8 mouse cellular contexts compared by ENCODE assay signal in genomic region chr9:119002267-119002666, GRCm38 (mm10). TPM values are rescaled to one million over a fixed set of nuclear protein-coding genes. Genes with fewer than 3 reads are reported as not detected.
A peak's percentile ranks its signal among the peaks of the same experiment; 100 is the strongest.
DNase-seq lines count a peak whose midpoint lies in the region; ATAC-seq lines count a peak whose summit lies in the region.

No protein-coding gene starts in this region.

- H3K4me1 ChIP-seq in heart, embryonic 14.5 days (ENCODE audit: control insufficient read depth in 2 of 2, insufficient read depth in 2 of 2, low read length in 2 of 2), result peaks cover 39 to 43% of the 10 kb centered on the region in 2 experiments
- H3K4me1 ChIP-seq in limb, embryonic 13.5 days, result peaks cover 75% of the 10 kb centered on the region
- peaks cover 7% of the 10 kb centered on the region; the same call in 1 of the 2 replicates for H3K4me1 ChIP-seq in forebrain, embryonic 14.5 days (ENCODE audit: control insufficient read depth, insufficient read depth, low read length)
- H3K4me1 ChIP-seq in forebrain, embryonic 16.5 days (replicated peaks; ENCODE audit: control insufficient read depth, insufficient read depth, low read length), result 0 out of 2 replicates have a peak, but pooled peaks cover 3% of the 10 kb centered on the region

- ATAC-seq in heart, embryonic 14.5 days (ENCODE audit: insufficient number of reproducible peaks, insufficient read depth, low FRiP score, low read depth), result peak; percentile 75
- peak; percentile 43 for ATAC-seq in limb, embryonic 13.5 days (ENCODE audit: low FRiP score, low read depth)
- peak; percentile 66 for ATAC-seq in megakaryocyte progenitor cell, adult 5-6 weeks (replicated peaks; ENCODE audit: poor library complexity)
- ATAC-seq in forebrain, embryonic 14.5 days, result no peak
- no peak for ATAC-seq in forebrain, embryonic 16.5 days

- peak overlapping the region; percentile 59 for H3K4me2 ChIP-seq in heart, embryonic 14.5 days (ENCODE audit: low read length)
- H3K4me2 ChIP-seq in limb, embryonic 13.5 days (replicated peaks), result no peak overlapping the region
- no peak overlapping the region for H3K4me2 ChIP-seq in forebrain, embryonic 14.5 days (ENCODE audit: low read length)
- H3K4me2 ChIP-seq in forebrain, embryonic 16.5 days (ENCODE audit: low read length), result no peak overlapping the region

- DNase-seq in adrenal gland, postnatal 14 days, result peak; percentile 27
- DNase-seq in adrenal gland, adult 8-10 months, result no peak
- no peak for DNase-seq in right cerebral cortex, postnatal 10 days (ENCODE audit: low spot score in 2 of 2)
- no peak for DNase-seq in forebrain, embryonic 14.5 days (ENCODE audit: low spot score)

- WGBS in heart, embryonic 14.5 days, result 6% methylated on average over 17 of the region's 17 CpGs
- WGBS in limb, embryonic 13.5 days, result 68% methylated on average over 17 of the region's 17 CpGs
- WGBS in forebrain, embryonic 14.5 days, result 85% methylated on average over 17 of the region's 17 CpGs
- 86% methylated on average over 17 of the region's 17 CpGs for WGBS in forebrain, embryonic 16.5 days

- H3K27ac ChIP-seq in heart, embryonic 14.5 days (replicated peaks in 1 of 2; ENCODE audit: control insufficient read depth in 1 of 2, insufficient read depth in 1 of 2, low read depth in 2 of 2, low read length in 2 of 2), result peak overlapping the region; percentile 80
- peak overlapping the region; percentile 67; the same call in 1 of the 2 replicates for H3K27ac ChIP-seq in limb, embryonic 13.5 days
- no peak overlapping the region for H3K27ac ChIP-seq in forebrain, embryonic 14.5 days (ENCODE audit: low read depth, low read length)
- no peak overlapping the region for H3K27ac ChIP-seq in forebrain, embryonic 16.5 days (ENCODE audit: low read length)

- H3K36me3 ChIP-seq in heart, embryonic 14.5 days (ENCODE audit: control insufficient read depth, insufficient read depth, low read length), result no peaks in the 10 kb centered on the region
- H3K36me3 ChIP-seq in limb, embryonic 13.5 days, result peaks cover 4% of the 10 kb centered on the region; the same call in 1 of the 2 replicates
- 0 out of 2 replicates have a peak, but pooled peaks cover 2% of the 10 kb centered on the region for H3K36me3 ChIP-seq in forebrain, embryonic 14.5 days (ENCODE audit: control insufficient read depth, insufficient read depth, low read length)
- H3K36me3 ChIP-seq in forebrain, embryonic 16.5 days (ENCODE audit: control insufficient read depth, insufficient read depth), result no peaks in the 10 kb centered on the region

- no peaks in the 10 kb centered on the region for H3K27me3 ChIP-seq in heart, embryonic 14.5 days (ENCODE audit: control insufficient read depth, insufficient read depth, low read length)
- no peaks in the 10 kb centered on the region for H3K27me3 ChIP-seq in limb, embryonic 13.5 days
- H3K27me3 ChIP-seq in forebrain, embryonic 14.5 days (replicated peaks; ENCODE audit: control insufficient read depth, insufficient read depth, low read length), result no peaks in the 10 kb centered on the region
- H3K27me3 ChIP-seq in forebrain, embryonic 16.5 days (replicated peaks; ENCODE audit: control insufficient read depth, insufficient read depth, low read length), result no peaks in the 10 kb centered on the region

- no peaks in the 10 kb centered on the region for H3K9me3 ChIP-seq in heart, embryonic 14.5 days (ENCODE audit: control insufficient read depth, low read length)
- no peaks in the 10 kb centered on the region for H3K9me3 ChIP-seq in limb, embryonic 13.5 days
- H3K9me3 ChIP-seq in forebrain, embryonic 14.5 days (replicated peaks; ENCODE audit: control insufficient read depth, low read length), result no peaks in the 10 kb centered on the region
- no peaks in the 10 kb centered on the region for H3K9me3 ChIP-seq in forebrain, embryonic 16.5 days (ENCODE audit: control insufficient read depth, low read length)

- peak overlapping the region; percentile 44; the same call in 1 of the 2 replicates for H3K9ac ChIP-seq in heart, embryonic 14.5 days (ENCODE audit: low read length)
- H3K9ac ChIP-seq in limb, embryonic 13.5 days, result no peak overlapping the region
- no peak overlapping the region for H3K9ac ChIP-seq in forebrain, embryonic 14.5 days (ENCODE audit: low read length)
- H3K9ac ChIP-seq in forebrain, embryonic 16.5 days (replicated peaks; ENCODE audit: low read depth, low read length), result no peak overlapping the region

- H3K4me3 ChIP-seq in heart, embryonic 14.5 days (ENCODE audit: control insufficient read depth in 1 of 2, insufficient read depth in 1 of 2, low read depth in 1 of 2, low read length in 2 of 2), result peak overlapping the region; percentile 2 to 16; a peak in 1 of 4 replicates
- no peak overlapping the region for H3K4me3 ChIP-seq in limb, embryonic 13.5 days
- H3K4me3 ChIP-seq in forebrain, embryonic 14.5 days (ENCODE audit: low read depth, low read length), result no peak overlapping the region
- no peak overlapping the region for H3K4me3 ChIP-seq in forebrain, embryonic 16.5 days (replicated peaks; ENCODE audit: low read length)

RNA-seq across cellular contexts. Expression of gene Vill, which starts 50.3 kb away (rescaled TPM):
- 2.2 and 2.3 TPM in 2 replicates for total RNA-seq in adrenal gland, postnatal 14 days (2021)
- 1 to 10 TPM; 2.4 to 4.6 (median 4.4) TPM for total RNA-seq in adrenal gland, adult 8-10 months (2022)
- 10.7 and 11.2 TPM in 2 replicates for polyA plus RNA-seq in heart, embryonic 14.5 days (2014; fragmentation: Nextera tagmentation; extraction: Ambion mirVana)
- 31.6 and 35.2 TPM in 2 replicates for polyA plus RNA-seq in limb, embryonic 13.5 days (2015; fragmentation: Nextera tagmentation; extraction: Ambion mirVana)
- total RNA-seq in megakaryocyte progenitor cell, adult 5-6 weeks (2015), result 9.2 and 10.8 TPM in 2 replicates
- total RNA-seq in megakaryocyte progenitor cell, adult 5-6 weeks (2017), result 34.4 and 37.7 TPM in 2 replicates
- polyA plus RNA-seq in forebrain, embryonic 14.5 days (2014; fragmentation: Nextera tagmentation; extraction: Ambion mirVana), result 3.8 and 4.0 TPM in 2 replicates
- polyA plus RNA-seq in forebrain, embryonic 16.5 days (2015; fragmentation: Nextera tagmentation; extraction: Ambion mirVana), result 1.5 and 2.8 TPM in 2 replicates

Comparison
In these comparisons a context has a peak if more than half of its experiments do, and no peak if none do; other contexts are left out.
1. ATAC-seq: peak in heart, embryonic 14.5 days (single experiment), limb, embryonic 13.5 days (single experiment) and megakaryocyte progenitor cell, adult 5-6 weeks (single experiment); none in forebrain, embryonic 14.5 days (single experiment) and forebrain, embryonic 16.5 days (single experiment).
2. H3K27ac ChIP-seq: peak in heart, embryonic 14.5 days (2 of 2) and limb, embryonic 13.5 days (single experiment); none in forebrain, embryonic 14.5 days (single experiment) and forebrain, embryonic 16.5 days (single experiment).
3. H3K4me3 ChIP-seq: peak in heart, embryonic 14.5 days (2 of 2); none in limb, embryonic 13.5 days (single experiment), forebrain, embryonic 14.5 days (single experiment) and forebrain, embryonic 16.5 days (single experiment).